Mouse (Mus musculus): ENCODE results near the gene Ppp1r1a.

GRCm38 (mm10) chr15:103498157-103498556 is 39.6 kb downstream of the Ppp1r1a start:
- no peak for TF ChIP-seq CTCF (IDR thresholded peaks at IDR 0.05; ENCODE audit: insufficient read depth, low read length)
- no peak for TF ChIP-seq POLR2A (IDR thresholded peaks at IDR 0.05; ENCODE audit: borderline replicate concordance, extremely low read depth, low read depth, low read length)
